Mouse (Mus musculus): ENCODE measurements at regions not wholly inside any gene's neighbourhood (a gene's known extent, or its start where the extent isn't known, plus 50 kb on each side); places are given as distances from the start of the nearest gene placed in this dataset.

DNA sequence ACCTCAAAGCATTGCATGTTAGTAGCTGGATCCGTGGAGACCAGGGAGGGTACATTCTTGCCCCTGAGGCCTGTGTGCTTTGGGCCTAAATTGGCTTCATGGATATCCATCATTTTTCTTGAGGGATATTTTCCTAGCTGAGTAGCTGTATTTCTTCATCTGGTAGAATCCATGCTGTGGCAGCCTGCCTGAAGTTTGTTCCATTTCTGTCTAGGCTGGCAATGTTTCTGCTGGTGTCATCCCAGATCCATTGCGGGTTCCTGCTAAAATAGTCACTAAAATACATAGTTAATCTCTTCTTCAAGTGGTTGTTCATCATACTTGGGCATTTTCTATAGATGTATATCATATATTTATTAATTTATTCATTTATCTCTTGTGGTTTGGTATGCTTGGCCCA, 253.7 kb downstream of the Olfm4 start:
- no peak overlapping the region for H3K4me3 ChIP-seq (ENCODE audit: insufficient read depth, low read length)
- no peaks in the 10 kb centered on the region for H3K4me1 ChIP-seq (ENCODE audit: control insufficient read depth, insufficient read depth, low read length)
- no peak overlapping the region for H3K27ac ChIP-seq (ENCODE audit: insufficient read depth, low read length)
- TF ChIP-seq POLR2A (IDR thresholded peaks at IDR 0.05; ENCODE audit: extremely low read depth, insufficient read depth, low read length) (no peak), CTCF (IDR thresholded peaks at IDR 0.05; ENCODE audit: extremely low read depth, insufficient read depth, low read length) (no peak)

DNA sequence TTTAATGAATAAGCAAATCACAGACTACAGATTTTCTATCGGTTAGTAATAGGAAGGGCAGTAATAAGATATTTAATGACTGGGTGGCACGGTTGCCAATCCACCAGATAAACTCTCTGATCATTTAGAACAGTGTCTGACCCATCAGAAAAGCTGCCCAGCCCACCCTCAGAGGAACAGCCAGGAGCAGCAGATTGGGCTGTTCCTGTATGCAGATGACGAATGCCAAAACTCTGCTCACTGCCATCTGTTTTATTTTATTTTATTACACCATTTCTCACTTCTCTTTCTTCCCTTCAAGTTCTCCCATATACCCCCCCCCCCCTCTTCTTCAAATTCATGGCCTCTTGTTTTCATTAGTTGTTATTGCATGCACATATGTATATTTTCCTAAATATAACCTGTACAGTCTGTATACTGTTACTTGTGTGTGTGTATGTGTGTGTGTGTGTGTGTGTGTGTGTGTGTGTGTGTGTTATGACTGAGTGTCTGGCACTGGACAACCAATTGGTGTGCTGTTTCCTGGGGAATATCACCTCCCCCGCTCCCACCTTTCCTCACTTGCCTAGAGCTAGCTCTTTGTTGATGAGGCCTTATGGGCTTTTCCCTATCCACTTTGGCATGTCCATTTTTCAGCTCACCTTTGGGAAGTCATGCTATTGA, 260.9 kb downstream of the Olfm4 start:
- TF ChIP-seq POLR2A (IDR thresholded peaks at IDR 0.05; ENCODE audit: extremely low read depth, insufficient read depth, low read length) (no peak), CTCF (IDR thresholded peaks at IDR 0.05; ENCODE audit: extremely low read depth, insufficient read depth, low read length) (no peak)
- Histone ChIP-seq H3K27ac (ENCODE audit: insufficient read depth, low read length) (no peak overlapping the region), H3K4me3 (ENCODE audit: insufficient read depth, low read length) (no peak overlapping the region), H3K4me1 (ENCODE audit: control insufficient read depth, insufficient read depth, low read length) (peaks cover 3% of the 10 kb centered on the region; the same call in 1 of the 2 replicates)

DNA sequence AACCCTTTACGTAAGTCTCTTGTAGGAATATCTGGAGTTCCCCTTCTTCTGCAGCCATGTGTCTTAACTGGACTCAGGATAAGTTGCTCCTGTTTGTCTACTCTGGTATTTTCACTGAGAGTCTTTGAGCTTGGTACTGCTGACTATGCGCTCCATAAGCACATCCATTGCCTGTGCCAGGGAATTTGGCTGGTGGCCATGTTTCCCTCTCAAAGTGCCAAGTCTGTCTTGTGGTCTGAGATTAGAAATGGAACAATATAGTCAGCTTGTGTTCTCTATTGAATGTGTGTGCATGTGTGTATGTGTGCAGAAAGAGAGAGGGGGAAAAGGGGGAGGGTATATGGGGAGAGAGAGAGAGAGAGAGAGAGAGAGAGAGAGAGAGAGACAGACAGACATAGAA, 263.7 kb downstream of the Olfm4 start:
- TF ChIP-seq CTCF (IDR thresholded peaks at IDR 0.05; ENCODE audit: extremely low read depth, insufficient read depth, low read length), result no peak
- TF ChIP-seq POLR2A (IDR thresholded peaks at IDR 0.05; ENCODE audit: extremely low read depth, insufficient read depth, low read length), result no peak
- peak overlapping the region; percentile 13; the same call in 1 of the 2 replicates for H3K27ac ChIP-seq (ENCODE audit: insufficient read depth, low read length)
- H3K4me1 ChIP-seq (ENCODE audit: control insufficient read depth, insufficient read depth, low read length), result peaks cover 3% of the 10 kb centered on the region; the same call in 1 of the 2 replicates
- H3K4me3 ChIP-seq (ENCODE audit: insufficient read depth, low read length), result no peak overlapping the region

DNA sequence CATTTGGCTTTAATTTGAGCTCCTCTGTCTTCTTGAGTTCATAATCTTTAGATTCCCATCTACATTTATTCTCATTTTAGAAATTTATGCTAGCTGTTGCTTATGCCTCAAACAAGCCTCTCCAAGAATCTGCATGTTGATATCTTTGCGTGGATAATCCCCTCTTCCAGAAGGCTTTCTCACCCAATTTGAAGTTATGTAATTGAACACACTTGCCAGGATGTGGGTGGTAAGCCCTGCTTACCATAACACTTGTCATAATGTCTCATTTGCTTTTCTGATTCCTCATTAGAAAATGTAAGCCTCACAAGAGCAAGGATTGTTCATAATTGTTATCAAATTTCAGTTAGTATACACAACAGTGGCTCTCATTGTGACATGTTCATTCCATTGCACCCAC, 266.0 kb downstream of the Olfm4 start:
- no peak overlapping the region; the same call in 1 of the 2 replicates for H3K27ac ChIP-seq (ENCODE audit: insufficient read depth, low read length)
- H3K4me1 ChIP-seq (ENCODE audit: control insufficient read depth, insufficient read depth, low read length), result peaks cover 3% of the 10 kb centered on the region; the same call in 1 of the 2 replicates
- TF ChIP-seq CTCF (IDR thresholded peaks at IDR 0.05; ENCODE audit: extremely low read depth, insufficient read depth, low read length) (no peak), POLR2A (IDR thresholded peaks at IDR 0.05; ENCODE audit: extremely low read depth, insufficient read depth, low read length) (no peak)
- no peak overlapping the region for H3K4me3 ChIP-seq (ENCODE audit: insufficient read depth, low read length)

DNA sequence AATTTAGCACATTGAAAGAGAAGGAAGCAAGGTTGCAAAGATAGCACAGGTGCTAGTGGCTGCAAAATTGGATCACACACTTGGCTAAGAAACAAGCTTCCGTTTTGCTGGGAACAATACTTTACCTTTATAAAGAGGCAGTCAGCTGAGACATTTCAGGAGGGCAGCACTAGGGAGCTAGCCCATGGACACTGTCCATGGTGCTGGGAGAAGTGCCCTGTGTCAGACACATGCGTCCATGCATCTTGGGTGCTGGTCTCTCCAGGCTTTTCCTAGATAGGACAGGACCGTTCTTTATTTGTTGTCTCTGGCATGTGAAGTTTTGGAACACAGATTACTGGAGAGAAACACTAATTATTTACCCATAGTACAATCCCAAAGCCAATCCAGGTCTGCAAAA, 273.2 kb downstream of the Olfm4 start:
- no peak for TF ChIP-seq CTCF (IDR thresholded peaks at IDR 0.05; ENCODE audit: extremely low read depth, insufficient read depth, low read length)
- TF ChIP-seq POLR2A (IDR thresholded peaks at IDR 0.05; ENCODE audit: extremely low read depth, insufficient read depth, low read length), result no peak
- Histone ChIP-seq H3K4me3 (ENCODE audit: insufficient read depth, low read length) (no peak overlapping the region), H3K4me1 (ENCODE audit: control insufficient read depth, insufficient read depth, low read length) (peaks cover 2% of the 10 kb centered on the region; the same call in 1 of the 2 replicates), H3K27ac (ENCODE audit: insufficient read depth, low read length) (no peak overlapping the region)

DNA sequence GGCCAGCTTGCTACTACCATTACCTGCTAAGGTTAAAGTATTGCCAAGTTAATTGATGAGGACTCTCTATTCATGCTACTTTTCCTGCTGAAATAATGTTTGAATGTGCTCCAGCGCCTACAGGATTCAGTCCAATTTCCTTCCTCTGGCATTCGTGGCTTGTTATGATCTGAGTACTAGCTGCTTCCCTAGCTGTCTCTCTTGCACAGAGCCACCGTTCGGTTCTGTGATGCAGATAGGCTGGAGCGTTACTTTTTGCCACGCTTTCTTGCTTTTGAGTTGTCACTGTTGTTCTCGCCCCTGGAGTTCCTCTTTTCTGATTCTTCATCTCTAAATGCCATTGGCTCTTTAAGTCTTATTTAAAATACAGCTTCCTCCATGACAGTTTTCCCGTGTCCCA, 279.3 kb downstream of the Olfm4 start:
- Histone ChIP-seq H3K4me1 (ENCODE audit: control insufficient read depth, insufficient read depth, low read length) (peaks cover 1% of the 10 kb centered on the region; the same call in 1 of the 2 replicates), H3K4me3 (ENCODE audit: insufficient read depth, low read length) (no peak overlapping the region), H3K27ac (ENCODE audit: insufficient read depth, low read length) (no peak overlapping the region)
- TF ChIP-seq POLR2A (IDR thresholded peaks at IDR 0.05; ENCODE audit: extremely low read depth, insufficient read depth, low read length) (no peak), CTCF (IDR thresholded peaks at IDR 0.05; ENCODE audit: extremely low read depth, insufficient read depth, low read length) (no peak)

DNA sequence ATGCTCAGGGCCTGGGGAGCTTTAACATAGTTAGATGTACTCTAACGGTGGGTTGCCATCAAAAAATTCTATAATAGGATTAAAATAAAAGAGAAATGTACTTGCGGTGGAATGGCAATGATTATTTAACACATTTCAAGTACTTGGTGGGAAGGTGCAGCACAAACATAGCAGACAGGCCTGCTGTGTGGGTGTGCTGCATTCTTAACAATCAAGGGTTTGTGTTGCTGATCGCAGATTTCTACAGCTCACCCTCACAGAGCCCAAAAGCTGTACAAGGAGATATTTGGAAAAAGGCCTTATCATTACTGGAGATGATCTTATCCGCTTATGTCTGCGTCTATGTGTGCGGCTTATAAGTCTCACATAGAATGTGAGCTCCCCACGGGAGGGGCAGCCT, 281.2 kb downstream of the Olfm4 start:
- Histone ChIP-seq H3K4me1 (ENCODE audit: control insufficient read depth, insufficient read depth, low read length) (peaks cover 1% of the 10 kb centered on the region; the same call in 1 of the 2 replicates), H3K27ac (ENCODE audit: insufficient read depth, low read length) (no peak overlapping the region), H3K4me3 (ENCODE audit: insufficient read depth, low read length) (no peak overlapping the region)
- TF ChIP-seq CTCF (IDR thresholded peaks at IDR 0.05; ENCODE audit: extremely low read depth, insufficient read depth, low read length) (no peak), POLR2A (IDR thresholded peaks at IDR 0.05; ENCODE audit: extremely low read depth, insufficient read depth, low read length) (no peak)

DNA sequence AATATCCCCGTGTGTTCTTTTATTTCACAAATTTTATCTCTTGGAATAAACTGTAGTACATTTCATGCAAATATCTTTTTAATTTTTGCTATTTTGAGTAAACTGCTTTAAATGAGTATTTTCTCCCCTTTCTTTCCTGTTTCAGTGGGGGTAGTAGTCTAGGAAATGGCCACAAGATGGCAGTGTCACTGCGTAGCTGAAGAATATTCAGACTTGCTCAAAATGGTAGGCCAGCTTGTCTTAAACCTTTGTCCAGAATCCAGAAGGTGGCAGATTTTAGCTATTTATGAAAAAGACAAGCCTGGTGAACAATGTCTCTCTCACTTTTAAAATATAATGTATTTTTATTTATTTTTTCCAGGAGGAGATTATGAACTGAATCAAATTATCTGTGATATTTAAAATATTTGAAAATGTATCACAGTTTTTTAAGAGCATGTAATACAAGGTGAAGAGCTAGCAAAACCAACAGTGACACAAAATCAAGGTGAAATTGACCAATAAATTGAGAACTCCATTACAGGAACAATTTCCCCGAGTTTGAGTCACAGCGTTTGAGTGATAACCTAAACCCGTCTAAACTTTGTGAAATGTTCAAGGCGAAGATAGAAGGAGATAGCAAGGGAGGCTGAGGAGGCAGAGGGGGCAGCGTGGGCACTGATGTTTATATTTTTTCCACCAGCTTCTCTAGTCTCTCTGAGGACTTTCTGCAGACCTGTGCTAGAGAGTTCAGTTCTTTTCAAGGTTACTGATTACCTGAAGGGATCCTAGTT, 285.5 kb downstream of the Olfm4 start:
- Histone ChIP-seq H3K27ac (ENCODE audit: insufficient read depth, low read length) (no peak overlapping the region), H3K4me3 (ENCODE audit: insufficient read depth, low read length) (no peak overlapping the region), H3K4me1 (ENCODE audit: control insufficient read depth, insufficient read depth, low read length) (peaks cover 3% of the 10 kb centered on the region)
- TF ChIP-seq CTCF (IDR thresholded peaks at IDR 0.05; ENCODE audit: extremely low read depth, insufficient read depth, low read length) (peak; percentile 86), POLR2A (IDR thresholded peaks at IDR 0.05; ENCODE audit: extremely low read depth, insufficient read depth, low read length) (no peak)

DNA sequence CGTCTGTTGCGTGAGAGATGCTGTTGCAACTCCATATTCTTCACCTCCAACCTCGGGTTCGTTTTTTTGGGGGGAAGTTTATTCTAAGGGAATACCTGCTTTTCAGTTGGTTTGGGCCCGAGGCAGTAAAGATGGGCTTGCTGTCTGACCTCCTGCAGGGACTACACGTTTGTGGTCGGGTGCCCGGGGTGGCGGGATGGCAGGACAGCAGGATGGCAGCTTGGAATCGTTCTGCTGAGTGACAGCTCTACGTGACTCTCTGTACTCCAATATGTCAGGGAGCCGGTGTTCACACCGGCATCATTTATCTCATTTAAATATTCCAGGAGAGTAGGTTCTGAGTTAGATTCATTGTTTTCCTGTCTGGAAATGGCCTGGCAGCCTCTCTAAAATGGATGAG, 286.2 kb downstream of the Olfm4 start:
- peaks cover 2% of the 10 kb centered on the region for H3K4me1 ChIP-seq (ENCODE audit: control insufficient read depth, insufficient read depth, low read length)
- TF ChIP-seq POLR2A (IDR thresholded peaks at IDR 0.05; ENCODE audit: extremely low read depth, insufficient read depth, low read length), result no peak
- no peak for TF ChIP-seq CTCF (IDR thresholded peaks at IDR 0.05; ENCODE audit: extremely low read depth, insufficient read depth, low read length)
- H3K27ac ChIP-seq (ENCODE audit: insufficient read depth, low read length), result no peak overlapping the region
- no peak overlapping the region for H3K4me3 ChIP-seq (ENCODE audit: insufficient read depth, low read length)

DNA sequence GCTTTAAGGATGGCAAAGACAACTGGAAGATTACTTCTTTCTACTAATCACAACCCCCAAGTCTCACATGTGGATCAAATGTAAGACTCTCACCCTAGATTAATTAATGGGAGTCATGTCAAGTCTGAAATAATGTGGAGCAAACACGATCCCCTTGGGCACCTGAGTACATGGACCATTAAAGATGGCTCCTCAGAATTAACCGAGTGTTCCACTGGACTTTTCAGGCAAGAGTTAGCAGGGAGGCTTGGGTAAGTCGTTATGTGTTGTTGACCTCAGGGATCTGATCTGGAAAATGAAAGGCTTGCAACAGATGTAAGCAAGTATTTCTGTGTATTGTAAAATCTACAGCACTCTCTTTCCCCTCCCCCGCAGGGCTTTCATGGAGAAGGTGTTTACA, 296.3 kb downstream of the Olfm4 start:
- Histone ChIP-seq H3K4me1 (ENCODE audit: control insufficient read depth, insufficient read depth, low read length) (no peaks in the 10 kb centered on the region), H3K4me3 (ENCODE audit: insufficient read depth, low read length) (no peak overlapping the region), H3K27ac (ENCODE audit: insufficient read depth, low read length) (no peak overlapping the region)
- TF ChIP-seq CTCF (IDR thresholded peaks at IDR 0.05; ENCODE audit: extremely low read depth, insufficient read depth, low read length) (no peak), POLR2A (IDR thresholded peaks at IDR 0.05; ENCODE audit: extremely low read depth, insufficient read depth, low read length) (no peak)
